Mouse (Mus musculus) heart, adult 2 months (tissue): ENCODE results near the gene Cdyl.

Source experiments
- CTCF ChIP-seq: fragments of 200-600 bp; IDR thresholded peaks from 2 replicates; pipeline ENCODE4 v1.8.1; 2022; ENCODE audit warnings: antibody characterized with exemption, mild to moderate bottlenecking, moderate library complexity
- EP300 ChIP-seq: fragments of 200-500 bp; IDR thresholded peaks from 2 replicates; pipeline ENCODE4 v1.6.1; 2011; ENCODE audit warnings: low read depth, low read length, control low read depth; ENCODE audit not compliant: insufficient read depth
- POLR2A ChIP-seq: fragments of 200-500 bp; IDR thresholded peaks from 2 replicates; pipeline ENCODE4 v1.6.1; 2011; ENCODE audit warnings: mild to moderate bottlenecking, low read depth, low read length, control low read depth; ENCODE audit not compliant: insufficient read depth

DNA sequence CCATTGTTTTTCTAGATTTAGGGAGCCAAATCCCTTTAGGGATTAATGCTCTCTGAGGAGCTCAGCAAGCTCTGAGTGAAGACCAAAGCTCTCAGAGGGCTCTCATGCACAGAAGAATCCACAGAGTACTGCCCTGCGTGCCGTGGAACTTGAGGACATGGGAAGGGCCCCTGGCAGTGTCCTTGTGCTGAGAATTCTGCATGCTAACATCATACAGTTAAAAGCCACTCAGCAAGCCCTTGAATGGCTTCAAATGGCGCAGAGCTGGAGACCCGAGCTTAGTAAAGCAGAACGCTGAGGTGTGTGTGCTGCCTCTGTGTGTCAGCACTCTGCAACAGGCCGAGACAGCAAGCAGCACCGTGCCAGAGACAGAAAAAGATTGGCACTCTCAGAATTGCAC, 183.8 kb downstream of the Cdyl start:
- TF ChIP-seq CTCF (no peak), EP300 (no peak), POLR2A (no peak)
